Mouse (Mus musculus) midbrain, embryonic 14.5 days (tissue): Measurements from ENCODE around the gene 1700029F12Rik. TPM values are rescaled to one million over a fixed set of nuclear protein-coding genes. Genes with fewer than 3 reads are reported as not detected.

Experiments
- ATAC-seq: fragments of 200-750 bp; cut with Nextera tagmentation; 2 replicates; pipeline ENCODE4 v1.8.0; 2017; ENCODE audit warnings: moderate number of reproducible peaks, moderate library complexity; ENCODE audit not compliant: low FRiP score, low TSS enrichment
- DNase-seq: peaks from one replicate; pipeline ENCODE4 v3.0.0-alpha.2; 2015
- H3K27ac ChIP-seq: fragments of 300-500 bp; sonication (generic); replicated peaks from 2 replicates; pipeline ENCODE4 v1.5.1; 2014; ENCODE audit warnings: mild to moderate bottlenecking, low read depth, low read length, moderate library complexity
- H3K27me3 ChIP-seq: fragments of 300-500 bp; sonication (generic); 2 replicates; pipeline ENCODE4 v1.6.1; 2014; ENCODE audit warnings: low read length, control low read depth, mixed read lengths; ENCODE audit not compliant: control insufficient read depth, insufficient read depth
- H3K36me3 ChIP-seq: fragments of 300-500 bp; sonication (generic); 2 replicates; pipeline ENCODE4 v1.6.1; 2014; ENCODE audit warnings: low read length, control low read depth; ENCODE audit not compliant: control insufficient read depth, insufficient read depth
- H3K4me1 ChIP-seq: fragments of 300-500 bp; sonication (generic); 2 replicates; pipeline ENCODE4 v1.6.1; 2014; ENCODE audit warnings: mild to moderate bottlenecking, antibody characterized with exemption, low read length, control low read depth; ENCODE audit not compliant: control insufficient read depth, insufficient read depth
- H3K4me2 ChIP-seq: fragments of 300-500 bp; sonication (generic); 2 replicates; pipeline ENCODE4 v1.6.1; 2014; ENCODE audit warnings: mild to moderate bottlenecking, low read length, moderate library complexity
- H3K4me3 ChIP-seq: fragments of 300-500 bp; sonication (generic); replicated peaks from 2 replicates; pipeline ENCODE4 v1.5.1; 2014; ENCODE audit warnings: low read depth, low read length
- H3K9ac ChIP-seq: fragments of 300-500 bp; sonication (generic); replicated peaks from 2 replicates; pipeline ENCODE4 v1.6.1; 2014; ENCODE audit warnings: mild to moderate bottlenecking, low read length, moderate library complexity
- H3K9me3 ChIP-seq: fragments of 300-500 bp; sonication (generic); 2 replicates; pipeline ENCODE4 v1.6.1; 2016; ENCODE audit warnings: low read length, control low read depth, mixed read lengths; ENCODE audit not compliant: control insufficient read depth
- WGBS: fragments of 180-500 bp; shearing (Covaris S2); extraction: QIAGEN DNeasy Blood & Tissue Kit; methylation state at CpG from one replicate; pipeline ENCODE4 v1.1.7; 2014; 5-methylcytosine and 5-hydroxymethylcytosine counted together
- polyA plus RNA-seq: library from polyadenylated mRNA; unstranded; fragments of >200 nt; fragmentation: Nextera tagmentation; extraction: Ambion mirVana; gene quantifications from 2 replicates; pipeline ENCODE4 v1.2.1, GENCODE M21; 2014

The 1700029F12Rik gene
- not detected in 2 replicates for polyA plus RNA-seq

GRCm38 (mm10) chr13:97034262-97034661 lies at the start of gene 1700029F12Rik:
Gene 1700029F12Rik (minus strand): TSS chr13:97034362.
- 87% methylated on average over 2 of the region's 2 CpGs for WGBS
- ATAC-seq: no peak
- no peaks in the 10 kb centered on the region for H3K9me3 ChIP-seq
- DNase-seq: no peak
- no peaks in the 10 kb centered on the region for H3K36me3 ChIP-seq
- H3K27me3 ChIP-seq: no peaks in the 10 kb centered on the region
- H3K27ac ChIP-seq: no peak within 1 kb of the TSS
- no peak within 1 kb of the TSS for H3K4me2 ChIP-seq
- H3K9ac ChIP-seq: no peak within 1 kb of the TSS
- H3K4me3 ChIP-seq: no peak within 1 kb of the TSS
- no peaks in the 10 kb centered on the region for H3K4me1 ChIP-seq

- Histone ChIP-seq H3K9ac (no peak overlapping the region), H3K4me1 (no peaks in the 10 kb centered on the region), H3K27me3 (no peaks in the 10 kb centered on the region), H3K4me2 (no peak overlapping the region), H3K36me3 (no peaks in the 10 kb centered on the region), H3K27ac (no peak overlapping the region), H3K4me3 (no peak overlapping the region), H3K9me3 (no peaks in the 10 kb centered on the region)
- DNase-seq (no peak), ATAC-seq (no peak)
- 95% methylated on average over 7 of the region's 7 CpGs for WGBS
Observed at GRCm38 (mm10) chr13:97082432-97082831, 48.3 kb upstream of the 1700029F12Rik start.

- Histone ChIP-seq H3K9ac (no peak overlapping the region), H3K27ac (no peak overlapping the region), H3K4me3 (no peak overlapping the region), H3K9me3 (no peaks in the 10 kb centered on the region), H3K36me3 (no peaks in the 10 kb centered on the region), H3K4me2 (no peak overlapping the region), H3K4me1 (no peaks in the 10 kb centered on the region), H3K27me3 (no peaks in the 10 kb centered on the region)
- no peak for DNase-seq
- ATAC-seq: no peak
- 95% methylated on average over 3 of the region's 3 CpGs for WGBS
Observed at GRCm38 (mm10) chr13:97080615-97081014, 46.5 kb upstream of the 1700029F12Rik start.

- 86% methylated on average over 2 of the region's 2 CpGs for WGBS
- DNase-seq (no peak), ATAC-seq (no peak)
- no peak overlapping the region for H3K4me3 ChIP-seq
- H3K27ac ChIP-seq: no peak overlapping the region
- no peak overlapping the region for H3K4me2 ChIP-seq
- H3K9ac ChIP-seq: no peak overlapping the region
- H3K36me3 ChIP-seq: no peaks in the 10 kb centered on the region
- no peaks in the 10 kb centered on the region for H3K27me3 ChIP-seq
- H3K4me1 ChIP-seq: no peaks in the 10 kb centered on the region
- H3K9me3 ChIP-seq: no peaks in the 10 kb centered on the region
Observed at GRCm38 (mm10) chr13:97080201-97080600, 46.0 kb upstream of the 1700029F12Rik start.

- Histone ChIP-seq H3K4me1 (peaks cover 8% of the 10 kb centered on the region; the same call in 1 of the 2 replicates), H3K9me3 (no peaks in the 10 kb centered on the region)
- ATAC-seq: no peak
Observed at GRCm38 (mm10) chr13:97077556-97077955, 43.4 kb upstream of the 1700029F12Rik start.

GRCm38 (mm10) chr13:97073497-97073896 lies 39.3 kb upstream of the 1700029F12Rik start:
- WGBS: 38% methylated on average over 1 of the region's 1 CpGs
- no peaks in the 10 kb centered on the region for H3K36me3 ChIP-seq
- no peak overlapping the region for H3K4me3 ChIP-seq
- H3K27me3 ChIP-seq: 0 out of 2 replicates have a peak, but pooled peaks cover 5% of the 10 kb centered on the region
- H3K4me1 ChIP-seq: peaks cover 8% of the 10 kb centered on the region; the same call in 1 of the 2 replicates
- no peak overlapping the region for H3K27ac ChIP-seq
- peak overlapping the region; percentile 75; the same call in 1 of the 2 replicates for H3K4me2 ChIP-seq
- no peaks in the 10 kb centered on the region for H3K9me3 ChIP-seq
- no peak for DNase-seq
- no peak for ATAC-seq
- H3K9ac ChIP-seq: no peak overlapping the region

More at GRCm38 (mm10) chr13:97077556-97077955, 43.4 kb upstream of the 1700029F12Rik start:
- Histone ChIP-seq H3K9ac (no peak overlapping the region), H3K27me3 (no peaks in the 10 kb centered on the region), H3K4me2 (no peak overlapping the region), H3K27ac (no peak overlapping the region), H3K4me3 (no peak overlapping the region), H3K36me3 (no peaks in the 10 kb centered on the region)
- 98% methylated on average over 2 of the region's 2 CpGs for WGBS
- DNase-seq: no peak

- Histone ChIP-seq H3K27me3 (peaks cover 8% of the 10 kb centered on the region; the same call in 1 of the 2 replicates), H3K4me2 (peak overlapping the region; percentile 75), H3K36me3 (no peaks in the 10 kb centered on the region), H3K4me3 (peak overlapping the region; percentile 85), H3K9me3 (no peaks in the 10 kb centered on the region), H3K27ac (peak overlapping the region; percentile 95), H3K4me1 (peaks cover 8% of the 10 kb centered on the region; the same call in 1 of the 2 replicates), H3K9ac (peak overlapping the region; percentile 88)
- WGBS: under 1% methylated on average over 62 of the region's 76 CpGs
- peak; percentile 72 for DNase-seq
- ATAC-seq: peak; percentile 79
Observed at GRCm38 (mm10) chr13:97071626-97072241, 37.6 kb upstream of the 1700029F12Rik start.

GRCm38 (mm10) chr13:97070931-97071625 lies 36.9 kb upstream of the 1700029F12Rik start:
- peak overlapping the region; percentile 85 for H3K4me3 ChIP-seq
- DNase-seq: peak; percentile 87
- H3K36me3 ChIP-seq: no peaks in the 10 kb centered on the region
- peak overlapping the region; percentile 95 for H3K27ac ChIP-seq
- no peaks in the 10 kb centered on the region for H3K9me3 ChIP-seq
- H3K4me1 ChIP-seq: peaks cover 8% of the 10 kb centered on the region; the same call in 1 of the 2 replicates
- H3K27me3 ChIP-seq: peaks cover 10% of the 10 kb centered on the region; the same call in 1 of the 2 replicates
- H3K9ac ChIP-seq: peak overlapping the region; percentile 88
- WGBS: under 1% methylated on average over 84 of the region's 85 CpGs
- ATAC-seq: peak; percentile 88
- H3K4me2 ChIP-seq: peak overlapping the region; percentile 75
